Mouse (Mus musculus): Measurements from ENCODE around the gene Adprhl1.

Gene Adprhl1

DNA sequence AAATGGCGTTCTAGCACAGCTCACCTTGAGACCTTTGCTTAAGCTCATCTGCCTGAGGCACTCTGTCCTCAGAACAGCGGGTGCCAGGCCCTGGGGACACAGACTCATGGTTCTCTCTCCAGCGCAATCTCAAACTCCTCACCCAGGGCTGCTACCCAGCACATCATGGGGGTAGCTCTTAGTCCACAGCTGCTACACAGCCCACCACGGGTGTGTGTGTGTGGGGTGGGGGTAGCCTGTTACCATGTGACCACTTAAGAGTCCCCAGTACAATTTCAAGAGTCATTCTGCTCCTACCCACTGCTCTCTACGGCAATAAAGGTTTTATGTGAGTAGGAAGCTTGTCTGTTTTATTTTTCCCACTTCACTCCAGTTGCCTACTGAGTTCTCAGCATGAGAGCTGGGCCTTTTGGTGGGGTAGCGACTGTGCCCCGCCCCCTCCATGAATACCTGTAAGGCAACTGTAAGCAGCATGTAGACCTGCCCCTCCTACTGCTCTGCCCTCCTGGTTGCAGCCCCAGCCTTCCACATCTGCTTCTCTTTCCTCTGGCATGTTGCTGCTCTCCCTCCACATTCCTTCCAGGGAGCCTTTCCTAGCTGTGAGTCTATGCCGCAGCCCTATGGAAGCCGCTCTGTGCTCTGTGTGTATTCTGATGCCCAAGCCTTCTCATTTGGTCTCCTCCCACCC lies 24.9 kb downstream of the Adprhl1 start:
- DNase-seq, result no peak

DNA sequence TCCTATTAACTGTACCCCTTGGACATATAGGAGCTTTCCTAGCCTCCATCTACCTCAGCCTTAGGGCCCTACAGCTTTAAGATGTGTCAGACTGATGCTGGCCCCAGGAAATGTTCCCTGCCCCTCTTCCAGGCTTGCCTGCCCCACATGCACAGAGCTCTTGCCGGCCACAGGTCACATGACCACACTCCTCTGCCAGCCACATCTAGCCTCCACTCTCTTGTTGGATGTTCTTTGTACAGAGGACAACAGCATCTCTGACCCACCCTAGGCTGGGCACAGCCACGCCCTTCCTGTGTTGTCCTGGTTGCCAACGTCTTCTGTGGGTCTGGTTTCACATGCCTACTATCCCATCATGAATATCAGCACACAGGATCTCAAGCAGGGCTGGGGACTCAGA lies 26.8 kb downstream of the Adprhl1 start:
- DNase-seq, result no peak

- no peak for DNase-seq
Observed at GRCm38 (mm10) chr8:13226288-13226687, 27.7 kb downstream of the Adprhl1 start.

- no peak for DNase-seq
Observed at GRCm38 (mm10) chr8:13224426-13224825, 29.5 kb downstream of the Adprhl1 start.

- no peak for DNase-seq
Observed at GRCm38 (mm10) chr8:13218441-13218840, 35.5 kb downstream of the Adprhl1 start.

DNA sequence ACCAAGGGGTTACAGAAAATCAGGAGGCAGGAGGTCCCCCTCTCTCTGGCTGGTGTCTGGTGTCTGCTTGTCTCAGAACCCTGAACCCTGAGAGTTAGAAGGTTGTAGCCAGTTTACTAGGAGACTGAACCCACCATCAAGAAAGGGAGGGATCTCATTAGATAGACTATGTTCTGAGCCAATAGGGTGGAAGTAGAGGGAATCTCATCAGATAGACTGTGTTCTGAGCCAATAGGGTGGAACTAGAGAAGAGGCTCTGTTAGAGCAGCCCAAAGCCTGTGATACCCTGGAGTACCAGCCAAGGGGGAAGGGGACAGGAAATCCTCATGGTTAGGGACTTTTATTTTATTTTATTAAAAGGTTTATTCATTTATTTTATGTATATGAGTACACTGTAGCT lies 36.0 kb downstream of the Adprhl1 start:
- DNase-seq, result no peak

DNA sequence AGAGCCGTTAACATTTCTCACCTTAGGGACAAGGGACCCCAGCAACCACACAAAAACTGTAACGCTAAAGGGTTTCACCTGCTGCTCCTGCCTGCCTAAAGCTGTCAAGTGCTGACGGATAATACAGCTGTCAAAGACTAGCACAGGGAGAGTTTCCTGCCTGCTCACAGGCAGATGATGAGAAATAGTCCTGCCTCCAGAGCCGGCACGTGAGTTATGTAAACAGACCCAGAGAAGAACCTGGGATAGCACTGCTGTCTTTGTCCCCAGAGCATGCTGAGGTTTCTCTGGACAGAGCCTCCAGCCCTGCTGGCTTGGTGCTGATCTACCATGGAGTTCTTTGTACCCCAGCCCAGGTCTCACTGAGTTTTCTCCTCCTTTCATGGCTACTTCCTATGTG lies 36.9 kb downstream of the Adprhl1 start:
- no peak for DNase-seq

- DNase-seq, result no peak
Observed at GRCm38 (mm10) chr8:13216386-13216785, 37.6 kb downstream of the Adprhl1 start.

DNA sequence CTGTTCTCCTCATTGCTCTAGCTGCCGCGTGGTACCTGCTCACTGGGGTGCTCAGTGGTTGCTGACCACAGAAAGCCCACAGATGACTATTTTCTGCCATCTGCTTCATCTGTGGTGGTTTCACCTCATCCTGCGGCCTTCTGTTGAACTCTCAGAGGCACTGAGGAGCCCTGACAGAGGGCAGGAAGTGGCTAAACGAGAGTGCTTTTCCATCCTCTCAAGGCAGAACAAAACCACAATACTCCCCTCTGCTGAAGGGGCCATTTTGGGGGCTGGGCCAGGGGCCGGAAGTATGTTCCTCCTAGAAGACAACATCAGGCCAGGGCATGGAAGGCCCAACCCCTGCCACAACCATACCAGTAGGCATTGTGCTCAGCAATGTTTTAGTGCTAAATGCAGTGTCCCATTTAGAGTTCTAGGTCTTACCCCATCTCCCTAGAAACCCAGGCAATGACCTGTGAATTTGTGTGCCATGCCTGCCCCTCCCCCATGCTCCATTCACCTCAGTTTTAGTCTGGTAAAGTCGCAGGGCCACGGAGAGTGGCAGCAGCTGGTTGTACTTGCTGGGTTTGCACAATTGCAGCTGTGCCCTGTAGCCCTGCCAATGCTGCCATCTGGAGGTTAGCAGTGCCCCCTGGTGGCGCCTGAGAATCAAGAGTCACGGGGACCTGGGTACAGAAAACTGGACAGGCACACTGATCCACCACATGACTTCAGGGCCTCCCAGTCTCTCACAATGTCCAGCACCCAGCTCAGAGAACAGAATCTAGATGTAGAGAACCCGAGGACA lies 40.3 kb downstream of the Adprhl1 start:
- DNase-seq, result peak; percentile 90

DNA sequence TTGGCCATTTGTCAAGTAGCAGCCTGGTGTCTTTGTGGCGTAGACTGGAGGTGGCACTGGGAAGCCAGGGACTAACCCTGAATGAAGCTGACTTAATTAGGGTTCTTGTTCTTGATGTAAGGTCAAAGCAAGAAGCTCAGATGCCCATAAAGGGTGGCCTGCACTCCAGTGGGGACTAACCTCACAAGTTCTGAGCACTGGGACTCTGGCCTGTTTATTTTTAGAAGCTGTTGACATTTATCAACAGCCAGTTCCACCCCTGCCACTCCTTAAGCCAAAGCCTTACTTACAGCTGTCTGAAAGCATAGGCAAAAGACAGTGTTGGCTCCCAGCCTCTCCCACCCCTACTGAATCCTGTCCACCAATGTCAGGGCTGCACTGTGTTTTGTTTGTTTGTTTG lies 44.2 kb downstream of the Adprhl1 start:
- DNase-seq, result no peak

DNA sequence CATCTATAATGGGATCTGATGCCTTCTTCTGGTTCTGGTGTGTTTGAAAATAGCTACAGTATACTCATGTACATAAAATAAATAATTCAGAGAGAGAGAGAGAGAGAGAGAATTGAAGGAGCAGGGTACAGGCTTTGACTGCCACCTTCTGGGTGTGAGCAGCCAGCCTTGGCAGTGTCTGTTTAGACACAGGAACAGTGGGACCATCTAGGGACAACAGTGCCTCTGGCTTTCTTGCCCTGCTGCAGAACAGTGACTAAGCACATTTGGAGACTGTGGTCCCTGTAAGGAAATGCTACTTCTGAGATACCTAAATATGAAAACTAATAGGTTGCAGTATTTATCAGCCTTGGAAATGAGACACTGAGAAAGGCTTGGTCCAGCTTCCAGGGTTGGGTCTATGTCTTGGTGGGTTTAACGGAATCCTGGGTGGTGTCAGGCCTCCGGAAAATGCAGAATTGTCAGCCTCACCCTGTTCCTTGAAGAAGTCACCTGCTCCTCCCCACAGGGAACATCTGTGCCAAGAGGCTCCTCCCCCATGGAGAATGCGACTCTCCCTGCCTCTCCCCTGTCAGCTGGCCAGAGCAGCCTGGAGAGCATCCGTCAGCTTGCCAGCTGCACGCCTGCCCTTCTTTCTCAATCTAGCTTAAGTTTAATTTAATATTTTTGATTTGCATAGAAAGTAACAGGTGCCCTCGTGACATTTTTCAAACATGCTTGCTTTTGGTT lies 45.2 kb downstream of the Adprhl1 start:
- DNase-seq, result no peak

DNA sequence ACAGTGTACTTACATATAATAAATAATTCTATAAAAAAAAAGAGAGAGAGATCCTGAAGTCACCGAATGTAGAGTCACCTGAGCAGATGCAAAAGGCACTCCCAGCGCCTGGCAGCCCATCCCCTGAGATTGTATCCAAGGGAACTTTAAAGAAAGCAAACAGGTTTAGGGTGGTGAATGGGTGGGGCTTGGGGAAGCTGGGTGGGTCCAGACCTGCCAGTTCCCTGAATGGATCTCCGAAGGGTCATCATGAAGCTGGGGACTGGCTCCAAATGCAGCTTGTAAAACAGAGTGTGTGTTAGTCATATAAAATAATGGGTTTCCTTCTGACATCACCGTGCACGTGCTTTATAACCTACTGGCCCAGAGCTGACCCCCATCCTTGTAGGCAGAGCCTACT lies 47.7 kb downstream of the Adprhl1 start:
- DNase-seq, result no peak

GRCm38 (mm10) chr8:13205311-13205710 lies 48.7 kb downstream of the Adprhl1 start:
- DNase-seq, result no peak

- DNase-seq, result no peak
Observed at GRCm38 (mm10) chr8:13204371-13205140, 49.4 kb downstream of the Adprhl1 start.

GRCm38 (mm10) chr8:13203472-13203871 lies 50.5 kb downstream of the Adprhl1 start:
- peak; percentile 32 for DNase-seq

GRCm38 (mm10) chr8:13202806-13203205 lies 51.2 kb downstream of the Adprhl1 start:
- no peak for DNase-seq

GRCm38 (mm10) chr8:13202041-13202440 lies 51.9 kb downstream of the Adprhl1 start:
- no peak for DNase-seq

DNA sequence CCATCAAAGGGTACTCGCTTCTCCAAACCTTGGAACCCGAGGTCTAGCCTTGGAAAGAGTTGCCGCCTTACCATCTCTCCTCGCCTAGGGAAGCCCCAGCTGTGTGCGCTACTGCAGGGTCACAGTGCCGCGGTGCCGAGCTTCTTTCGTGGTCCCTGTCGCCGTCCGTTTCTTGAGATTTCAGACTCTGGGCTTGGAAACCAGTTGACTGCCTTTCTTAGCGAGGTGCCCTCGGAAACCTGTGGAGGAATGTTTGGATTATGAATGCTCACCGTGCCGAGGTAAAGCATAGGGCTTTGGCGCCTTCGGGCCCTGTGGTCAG lies 53.0 kb downstream of the Adprhl1 start:
- DNase-seq, result no peak

GRCm38 (mm10) chr8:13200301-13201012 lies 53.5 kb downstream of the Adprhl1 start, which contains the start of gene Grtp1:
Grtp1 (minus strand) TSS chr8:13200620.
- DNase-seq, result peak; percentile 22

GRCm38 (mm10) chr8:13199385-13200061 lies 54.4 kb downstream of the Adprhl1 start:
- DNase-seq, result no peak

DNA sequence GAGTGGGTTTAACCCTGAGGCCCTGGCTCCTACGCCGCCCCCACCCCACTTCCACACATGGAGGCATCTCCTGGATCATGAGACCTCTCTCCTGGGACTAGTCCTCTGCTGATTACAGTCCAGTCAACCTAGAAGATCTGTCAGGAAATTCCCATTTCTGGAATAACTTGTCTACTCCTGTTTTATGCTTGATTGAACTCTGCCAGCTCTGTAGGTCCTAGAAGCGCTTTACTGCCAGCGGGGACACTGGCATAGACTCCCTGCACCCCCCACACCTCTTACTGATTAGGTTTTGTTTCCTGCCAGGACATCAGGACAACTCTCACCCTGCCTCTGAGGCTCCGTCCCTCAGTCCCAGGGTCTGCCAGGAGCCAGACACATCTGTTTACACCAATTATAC lies 56.5 kb downstream of the Adprhl1 start:
- no peak for DNase-seq

DNA sequence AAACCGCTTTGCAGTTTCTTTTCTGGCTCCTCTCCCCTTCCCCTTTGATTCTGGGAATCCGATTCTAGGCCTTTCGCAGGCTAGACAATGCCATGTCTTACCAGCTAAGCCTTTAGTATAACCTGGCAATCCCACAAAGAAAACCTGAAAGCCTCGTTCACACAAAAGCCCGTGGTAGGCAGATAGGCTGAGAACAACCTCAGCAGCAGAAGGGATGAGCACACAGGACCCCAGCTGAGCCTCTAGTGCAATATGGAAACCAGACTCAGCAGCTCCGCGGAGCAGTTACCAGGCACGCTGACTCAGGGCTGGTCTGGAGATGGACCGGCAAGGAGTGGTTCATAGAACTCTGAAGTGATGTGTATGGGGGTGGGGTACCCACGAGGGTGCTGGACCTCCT lies 59.1 kb downstream of the Adprhl1 start:
- no peak for DNase-seq

Data from thymus, postnatal 25 days (tissue).